Mouse (Mus musculus): ENCODE measurements around the gene Acot4. TPM values are rescaled to one million over a fixed set of nuclear protein-coding genes. Genes with fewer than 3 reads are reported as not detected.
"Not testable (repeated sequence)": the region's sequence is repeated elsewhere in the genome, so short reads cannot be mapped to it uniquely, and the experiment has no call there.

Gene Acot4
- polyA plus RNA-seq, 1 experiment from 2014 or later: 0.11 TPM

DNA sequence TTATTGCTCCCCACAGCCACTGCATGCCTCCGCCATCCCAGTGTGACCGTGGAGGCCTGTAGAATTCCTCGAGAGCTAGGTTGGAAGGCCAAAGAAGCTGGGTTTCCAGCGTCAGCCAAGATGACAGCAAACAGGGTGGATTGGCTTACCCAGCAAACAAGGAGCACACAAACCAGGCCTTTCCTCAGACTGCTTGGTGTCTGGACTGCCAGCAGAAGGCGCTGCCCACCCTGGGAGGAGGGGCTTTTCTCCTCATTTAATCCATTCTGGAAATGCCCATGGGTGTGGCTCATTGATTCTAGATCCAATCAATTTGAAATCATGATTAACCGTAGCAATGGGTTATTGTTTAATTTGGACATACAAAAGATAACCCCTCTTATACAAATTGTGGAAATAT is 25.0 kb upstream of the Acot4 start:
- no peaks in the 10 kb centered on the region for H3K9me3 ChIP-seq (ENCODE audit: low read depth, low read length)
- no peak overlapping the region for H3K9ac ChIP-seq
- DNase-seq (no peak), ATAC-seq (ENCODE audit: insufficient read depth) (no peak)
- peak; percentile 35 for TF ChIP-seq CTCF (IDR thresholded peaks at IDR 0.05; ENCODE audit: low read depth)
- peaks cover 16% of the 10 kb centered on the region for H3K36me3 ChIP-seq (ENCODE audit: insufficient read depth)
- H3K4me3 ChIP-seq (ENCODE audit: low read depth, low read length): no peak overlapping the region
- no peak overlapping the region for H3K27ac ChIP-seq (ENCODE audit: low read depth)
- H3K4me1 ChIP-seq (ENCODE audit: insufficient read depth): peaks cover 11% of the 10 kb centered on the region
- no peaks in the 10 kb centered on the region for H3K27me3 ChIP-seq (ENCODE audit: insufficient read depth, low read length)
- 0 out of 2 replicates have a peak overlapping the region, but pooled peaks have one; percentile 4 for H3K4me2 ChIP-seq
- 67% methylated on average over 6 of the region's 6 CpGs for WGBS

DNA sequence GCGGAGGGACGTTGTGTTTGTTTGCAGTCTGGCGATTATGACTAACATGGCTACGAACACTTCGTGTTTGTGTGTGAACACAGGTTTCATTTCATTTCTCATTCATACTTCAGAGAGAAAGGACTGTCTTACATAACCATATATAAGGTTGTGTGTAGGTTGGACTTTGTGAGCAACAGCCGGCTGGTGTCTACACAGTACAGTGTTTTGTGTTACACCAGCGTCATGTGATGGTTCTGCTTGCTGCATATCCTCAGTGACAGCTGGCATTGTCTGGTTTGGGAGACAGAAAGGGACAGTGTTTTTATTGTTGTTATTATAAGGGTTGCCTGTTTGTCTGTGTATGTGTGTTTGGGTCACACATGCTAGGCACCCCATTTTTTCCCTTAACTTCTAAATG is 24.5 kb upstream of the Acot4 start:
- Histone ChIP-seq H3K9ac (no peak overlapping the region), H3K9me3 (ENCODE audit: low read depth, low read length) (no peaks in the 10 kb centered on the region), H3K36me3 (ENCODE audit: insufficient read depth) (peaks cover 16% of the 10 kb centered on the region), H3K27me3 (ENCODE audit: insufficient read depth, low read length) (no peaks in the 10 kb centered on the region), H3K4me3 (ENCODE audit: low read depth, low read length) (no peak overlapping the region), H3K4me2 (no peak overlapping the region), H3K27ac (ENCODE audit: low read depth) (no peak overlapping the region), H3K4me1 (ENCODE audit: insufficient read depth) (peaks cover 11% of the 10 kb centered on the region)
- ATAC-seq (ENCODE audit: insufficient read depth) (no peak), DNase-seq (no peak)
- WGBS: 90% methylated on average over 7 of the region's 7 CpGs
- no peak for TF ChIP-seq CTCF (IDR thresholded peaks at IDR 0.05; ENCODE audit: low read depth)

DNA sequence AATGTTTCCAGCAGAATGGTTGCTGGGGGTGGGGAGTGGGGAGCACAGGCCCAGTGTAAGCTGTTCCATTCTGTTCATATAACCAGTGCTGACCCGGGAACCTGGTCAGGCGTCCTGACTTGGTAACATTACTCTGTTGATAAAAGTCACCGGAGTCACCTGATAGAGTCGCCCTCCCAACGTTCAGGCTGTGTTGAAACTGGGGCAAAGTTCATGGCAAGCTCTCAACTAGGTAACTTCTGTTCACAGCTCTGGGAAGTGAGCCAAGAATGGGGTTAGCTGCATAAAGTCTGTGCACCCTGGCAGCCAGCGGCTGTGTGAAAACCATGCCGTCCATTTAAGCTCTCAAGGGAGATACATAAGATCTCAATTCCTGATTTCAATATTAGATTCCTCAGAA is 17.7 kb upstream of the Acot4 start:
- WGBS: 29% methylated on average over 7 of the region's 7 CpGs
- not testable (repeated sequence) for H3K4me2 ChIP-seq; H3K27ac ChIP-seq (ENCODE audit: low read depth); H3K4me1 ChIP-seq (ENCODE audit: insufficient read depth); H3K9me3 ChIP-seq (ENCODE audit: low read depth, low read length); H3K36me3 ChIP-seq (ENCODE audit: insufficient read depth); H3K4me3 ChIP-seq (ENCODE audit: low read depth, low read length); H3K27me3 ChIP-seq (ENCODE audit: insufficient read depth, low read length); H3K9ac ChIP-seq
- ATAC-seq (ENCODE audit: insufficient read depth) (peak; percentile 56; the same call in 1 of the 2 replicates), DNase-seq (peak; percentile 85)

DNA sequence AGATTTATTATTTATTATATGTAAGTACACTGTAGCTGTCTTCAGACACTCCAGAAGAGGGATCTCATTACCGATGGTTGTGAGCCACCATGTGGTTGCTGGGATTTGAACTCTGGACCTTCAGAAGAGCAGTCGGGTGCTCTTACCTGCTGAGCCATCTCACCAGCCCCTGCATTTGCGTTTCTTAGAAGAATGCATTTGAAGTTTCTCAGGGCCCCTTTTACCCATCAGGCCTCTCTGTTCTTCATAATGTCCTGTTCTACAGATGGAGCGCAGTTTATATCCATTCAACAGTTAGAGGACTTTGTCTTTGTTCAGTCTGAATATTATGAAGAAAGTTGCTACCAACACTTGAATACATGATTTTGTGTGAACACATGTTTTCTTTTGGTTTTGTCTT is 15.9 kb upstream of the Acot4 start:
- H3K9me3 ChIP-seq (ENCODE audit: low read depth, low read length); DNase-seq; H3K27ac ChIP-seq (ENCODE audit: low read depth); H3K4me3 ChIP-seq (ENCODE audit: low read depth, low read length); H3K36me3 ChIP-seq (ENCODE audit: insufficient read depth); H3K4me1 ChIP-seq (ENCODE audit: insufficient read depth); ATAC-seq (ENCODE audit: insufficient read depth); H3K4me2 ChIP-seq; H3K9ac ChIP-seq; H3K27me3 ChIP-seq (ENCODE audit: insufficient read depth, low read length): not testable (repeated sequence)
- WGBS: 90% methylated on average over 4 of the region's 4 CpGs

DNA sequence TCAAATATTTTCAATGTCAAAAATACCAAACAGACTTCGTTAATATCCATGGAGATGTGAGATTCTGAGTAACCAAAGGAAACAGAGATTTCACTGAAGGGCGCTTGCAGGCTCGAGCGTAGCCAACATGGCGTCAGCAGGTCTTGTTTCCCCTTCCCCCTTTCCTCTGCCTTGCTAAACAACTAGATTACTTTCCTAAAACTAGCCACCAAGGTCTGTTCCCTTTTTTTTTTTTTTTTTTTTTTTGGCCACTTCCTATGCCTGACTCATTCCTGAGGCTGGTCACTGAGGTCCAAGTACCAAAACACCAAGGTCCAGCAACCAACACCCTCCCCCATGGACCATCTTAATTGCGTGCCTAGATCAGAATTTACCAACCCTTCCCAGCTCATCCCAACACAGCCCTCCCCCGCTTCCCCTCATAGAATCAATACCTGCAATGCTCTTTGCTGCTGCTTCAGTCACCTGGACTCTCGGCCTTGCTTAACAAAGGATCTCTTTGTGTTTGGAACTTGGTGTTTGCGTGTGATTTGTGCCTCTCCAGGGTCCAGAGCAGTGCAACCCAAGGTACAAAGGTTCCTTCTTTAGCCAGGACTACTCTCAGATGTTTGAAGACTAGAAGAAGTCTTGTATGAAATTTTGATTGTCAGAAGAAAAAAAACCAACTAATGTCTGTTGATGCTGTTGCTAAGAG is 15.0 kb upstream of the Acot4 start:
- 80% methylated on average over 9 of the region's 9 CpGs for WGBS
- Histone ChIP-seq H3K9me3 (ENCODE audit: low read depth, low read length) (no peaks in the 10 kb centered on the region), H3K4me2 (no peak overlapping the region), H3K27ac (ENCODE audit: low read depth) (no peak overlapping the region), H3K4me3 (ENCODE audit: low read depth, low read length) (no peak overlapping the region), H3K4me1 (ENCODE audit: insufficient read depth) (no peaks in the 10 kb centered on the region), H3K9ac (no peak overlapping the region), H3K27me3 (ENCODE audit: insufficient read depth, low read length) (no peaks in the 10 kb centered on the region), H3K36me3 (ENCODE audit: insufficient read depth) (no peaks in the 10 kb centered on the region)
- ATAC-seq (ENCODE audit: insufficient read depth) (no peak), DNase-seq (no peak)
- no peak for TF ChIP-seq CTCF (IDR thresholded peaks at IDR 0.05; ENCODE audit: low read depth)

DNA sequence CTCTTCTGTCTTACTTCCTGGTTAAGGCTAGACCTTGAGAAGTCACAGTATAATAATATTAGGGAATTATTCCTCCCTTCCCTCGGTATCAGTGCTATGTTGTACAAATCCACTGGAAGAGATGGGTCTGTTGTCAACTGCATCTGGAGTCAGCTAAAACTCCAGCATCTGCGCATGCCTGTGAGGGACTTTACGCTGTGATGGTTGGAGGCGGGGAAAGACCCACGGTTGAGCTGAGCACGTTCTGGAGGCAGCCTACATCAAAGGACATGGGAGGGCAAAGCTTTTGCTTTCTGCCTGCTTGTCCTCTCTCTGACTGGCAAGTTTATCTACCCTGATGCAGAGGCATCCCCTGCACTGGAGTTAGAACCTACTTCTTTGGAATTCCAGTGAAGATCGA is 12.3 kb upstream of the Acot4 start:
- no peaks in the 10 kb centered on the region for H3K4me1 ChIP-seq (ENCODE audit: insufficient read depth)
- whole genome bisulfite sequencing: 84% methylated on average over 7 of the region's 7 CpGs
- ATAC-seq (ENCODE audit: insufficient read depth) (no peak), DNase-seq (no peak)
- H3K4me2 ChIP-seq: no peak overlapping the region
- no peak overlapping the region for H3K27ac ChIP-seq (ENCODE audit: low read depth)
- no peak overlapping the region for H3K9ac ChIP-seq
- no peak for TF ChIP-seq CTCF (IDR thresholded peaks at IDR 0.05; ENCODE audit: low read depth)
- no peaks in the 10 kb centered on the region for H3K36me3 ChIP-seq (ENCODE audit: insufficient read depth)
- no peaks in the 10 kb centered on the region for H3K27me3 ChIP-seq (ENCODE audit: insufficient read depth, low read length)
- H3K9me3 ChIP-seq (ENCODE audit: low read depth, low read length): no peaks in the 10 kb centered on the region
- H3K4me3 ChIP-seq (ENCODE audit: low read depth, low read length): no peak overlapping the region

DNA sequence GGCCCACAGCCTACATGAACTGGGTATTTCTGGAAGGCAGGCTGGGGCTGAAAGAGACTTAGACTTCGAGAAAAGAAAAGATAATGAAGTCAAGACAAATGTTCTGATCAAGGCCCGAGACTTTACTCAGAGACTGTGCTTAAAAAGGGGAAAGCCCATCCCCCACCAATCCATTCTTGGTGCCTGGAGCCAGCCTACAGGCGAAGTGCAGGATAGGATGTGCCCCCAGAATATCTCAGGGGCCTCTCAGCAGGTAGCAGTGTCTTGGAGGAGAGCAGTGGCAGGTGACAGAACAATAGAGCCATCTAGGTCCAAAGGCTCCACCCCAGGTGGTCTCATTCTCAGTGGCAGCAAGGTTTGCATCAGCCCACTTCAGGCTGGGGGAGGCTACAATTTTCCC is 9.9 kb upstream of the Acot4 start:
- H3K36me3 ChIP-seq (ENCODE audit: insufficient read depth); H3K9me3 ChIP-seq (ENCODE audit: low read depth, low read length); H3K4me1 ChIP-seq (ENCODE audit: insufficient read depth); H3K9ac ChIP-seq; H3K27ac ChIP-seq (ENCODE audit: low read depth); DNase-seq; H3K4me2 ChIP-seq; H3K4me3 ChIP-seq (ENCODE audit: low read depth, low read length); ATAC-seq (ENCODE audit: insufficient read depth); H3K27me3 ChIP-seq (ENCODE audit: insufficient read depth, low read length): not testable (repeated sequence)
- WGBS: 56% methylated on average over 3 of the region's 3 CpGs

DNA sequence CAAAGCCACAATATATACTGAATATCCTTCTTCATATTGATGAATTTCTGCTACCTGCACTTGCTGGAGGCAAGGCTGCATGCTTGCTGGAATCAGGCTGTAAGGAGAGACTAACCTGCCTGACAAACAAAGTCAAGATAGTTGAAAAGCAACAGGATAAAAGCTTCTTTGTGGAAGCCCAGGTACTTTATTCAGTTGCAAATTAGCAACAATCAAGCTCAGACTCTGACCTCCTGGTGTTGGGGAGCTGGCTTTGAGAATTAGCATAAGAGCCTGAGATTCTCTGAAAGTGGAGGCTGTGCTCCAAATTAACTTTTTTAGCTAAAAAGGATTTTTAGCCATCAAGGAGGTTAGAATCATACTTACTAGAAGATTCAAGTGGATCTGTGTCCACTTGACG is 9.1 kb upstream of the Acot4 start:
- H3K4me2 ChIP-seq; H3K36me3 ChIP-seq (ENCODE audit: insufficient read depth); H3K9ac ChIP-seq; H3K27ac ChIP-seq (ENCODE audit: low read depth); DNase-seq; H3K27me3 ChIP-seq (ENCODE audit: insufficient read depth, low read length); H3K4me3 ChIP-seq (ENCODE audit: low read depth, low read length); H3K9me3 ChIP-seq (ENCODE audit: low read depth, low read length); ATAC-seq (ENCODE audit: insufficient read depth); H3K4me1 ChIP-seq (ENCODE audit: insufficient read depth): not testable (repeated sequence)
- 100% methylated on average over 1 of the region's 1 CpGs for WGBS

All from lung, embryonic 14.5 days (tissue).